Mouse (Mus musculus) urinary bladder, adult 2 months (tissue): ENCODE results near the gene Zfp286. TPM values are rescaled to one million over a fixed set of nuclear protein-coding genes. Genes with fewer than 3 reads are reported as not detected.

Experiments
- DNase-seq: peaks from one replicate; pipeline ENCODE4 v3.0.0; 2022; ENCODE audit warnings: low spot score
- polyA plus RNA-seq: library from polyadenylated mRNA; depleted of rRNA; stranded (reverse); fragments of >200 nt; gene quantifications from 2 replicates; pipeline ENCODE4 v1.2.3, GENCODE M21; 2012; rRNA removed

The Zfp286 gene
- polyA plus RNA-seq: 5.4 and 5.5 TPM in 2 replicates

- peak; percentile 36 for DNase-seq
These were observed at the start of gene Zfp286 for GRCm38 (mm10) chr11:62788935-62789616. Gene Zfp286 (minus strand): TSS chr11:62789462.

GRCm38 (mm10) chr11:62831906-62832305 lies 42.6 kb upstream of the Zfp286 start:
- no peak for DNase-seq

GRCm38 (mm10) chr11:62830387-62830786 lies 41.1 kb upstream of the Zfp286 start:
- DNase-seq: no peak

- no peak for DNase-seq
These were observed 38.6 kb upstream of the Zfp286 start for GRCm38 (mm10) chr11:62827911-62828310.

GRCm38 (mm10) chr11:62827135-62827534 lies 37.9 kb upstream of the Zfp286 start:
- DNase-seq: no peak

GRCm38 (mm10) chr11:62826106-62826733 lies 37.0 kb upstream of the Zfp286 start:
- no peak for DNase-seq

GRCm38 (mm10) chr11:62825222-62826105 lies 36.2 kb upstream of the Zfp286 start:
- no peak for DNase-seq

- no peak for DNase-seq
These were observed 34.9 kb upstream of the Zfp286 start for GRCm38 (mm10) chr11:62824211-62824610.

- no peak for DNase-seq
These were observed 32.6 kb upstream of the Zfp286 start for GRCm38 (mm10) chr11:62821893-62822292.

- peak; percentile 43 for DNase-seq
These were observed 31.6 kb upstream of the Zfp286 start for GRCm38 (mm10) chr11:62820661-62821437.

GRCm38 (mm10) chr11:62820059-62820541 lies 30.8 kb upstream of the Zfp286 start, which contains the start of gene Trim16:
Gene Trim16 (plus strand): TSS chr11:62820231.
- DNase-seq: peak; percentile 58

- no peak for DNase-seq
These were observed 29.9 kb upstream of the Zfp286 start for GRCm38 (mm10) chr11:62819059-62819686.

- no peak for DNase-seq
These were observed 27.3 kb upstream of the Zfp286 start for GRCm38 (mm10) chr11:62816591-62816990.

GRCm38 (mm10) chr11:62815438-62815837 lies 26.2 kb upstream of the Zfp286 start:
- no peak for DNase-seq

- DNase-seq: no peak
These were observed 25.4 kb upstream of the Zfp286 start for GRCm38 (mm10) chr11:62814625-62815024.

GRCm38 (mm10) chr11:62813970-62814624 lies 24.8 kb upstream of the Zfp286 start:
- no peak for DNase-seq

GRCm38 (mm10) chr11:62813497-62813896 lies 24.2 kb upstream of the Zfp286 start:
- no peak for DNase-seq

- no peak for DNase-seq
These were observed 23.0 kb upstream of the Zfp286 start for GRCm38 (mm10) chr11:62812268-62812667.

- DNase-seq: no peak
These were observed 19.9 kb upstream of the Zfp286 start for GRCm38 (mm10) chr11:62809201-62809600.

- no peak for DNase-seq
These were observed 18.7 kb upstream of the Zfp286 start for GRCm38 (mm10) chr11:62807965-62808364.
